Mouse (Mus musculus) fat pad, adult 2 months (tissue): ENCODE data around the gene Phlda1.

Experiments used
- DNase-seq: peaks from one replicate; pipeline ENCODE4 v3.0.0-alpha.2; 2011; ENCODE audit warnings: low read depth, low spot score; ENCODE audit errors: extremely low read depth

Gene Phlda1

DNA sequence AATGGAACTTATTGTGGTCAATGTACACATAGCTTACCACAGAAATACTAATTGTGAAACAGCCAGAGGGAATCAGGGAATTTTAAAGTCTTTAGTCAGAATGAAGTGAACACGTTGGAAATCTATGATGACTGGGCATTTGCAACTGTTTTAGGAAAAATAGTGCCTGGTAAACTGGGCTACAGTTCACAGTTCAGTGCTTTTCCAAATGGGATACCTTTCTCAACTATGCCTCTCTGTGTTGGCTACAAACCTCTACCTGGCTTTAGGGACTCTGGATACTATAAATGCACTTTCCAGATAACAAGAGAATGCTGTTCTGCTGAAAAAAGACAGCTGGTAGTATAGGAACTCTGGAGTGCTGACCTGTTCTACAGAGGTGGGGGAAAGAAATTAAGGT is 1.5 kb upstream of the Phlda1 start:
- no peak for DNase-seq

- no peak for DNase-seq
These were observed 680 bp upstream of the Phlda1 start for GRCm38 (mm10) chr10:111505406-111505805.

- no peak for DNase-seq
These were observed 907 bp downstream of the Phlda1 start for GRCm38 (mm10) chr10:111506926-111507459.

GRCm38 (mm10) chr10:111507460-111508211 is 1.6 kb downstream of the Phlda1 start:
- DNase-seq = no peak

DNA sequence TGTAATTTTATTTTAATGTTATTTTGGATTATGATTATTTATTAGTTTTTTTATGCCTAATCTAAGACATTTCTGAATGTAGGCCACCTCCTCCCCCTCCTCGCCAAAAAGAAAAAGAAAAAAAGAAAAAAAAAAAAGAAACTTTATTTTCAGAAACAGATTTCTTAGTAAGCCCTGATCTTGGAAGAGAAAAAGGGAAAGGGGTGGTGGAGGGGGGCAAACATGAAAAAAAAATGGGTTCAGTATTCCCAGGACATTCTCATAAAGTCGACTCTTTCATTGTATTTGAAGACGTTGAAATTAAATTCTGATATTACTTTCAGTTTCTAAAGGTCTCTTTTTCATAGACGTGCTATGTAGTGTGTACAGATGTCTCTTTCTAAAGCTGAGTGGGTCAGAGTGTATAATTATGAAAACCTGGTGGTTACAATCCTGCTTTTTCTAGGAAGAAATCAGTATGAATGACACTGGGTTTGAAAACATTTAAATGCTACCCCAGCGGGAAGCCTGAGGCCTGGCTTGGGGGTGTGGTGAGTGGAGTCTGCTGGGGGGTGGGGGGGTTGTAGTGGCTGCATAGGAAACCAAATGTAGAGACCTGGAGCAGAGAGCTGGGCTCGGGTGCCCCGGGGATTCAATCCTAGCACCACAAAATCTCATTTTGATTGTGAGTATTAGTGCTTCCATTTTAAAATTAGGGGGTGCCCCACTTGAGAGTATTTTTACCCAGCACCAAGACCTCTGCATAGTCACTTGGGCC is 2.4 kb downstream of the Phlda1 start:
- no peak for DNase-seq

DNA sequence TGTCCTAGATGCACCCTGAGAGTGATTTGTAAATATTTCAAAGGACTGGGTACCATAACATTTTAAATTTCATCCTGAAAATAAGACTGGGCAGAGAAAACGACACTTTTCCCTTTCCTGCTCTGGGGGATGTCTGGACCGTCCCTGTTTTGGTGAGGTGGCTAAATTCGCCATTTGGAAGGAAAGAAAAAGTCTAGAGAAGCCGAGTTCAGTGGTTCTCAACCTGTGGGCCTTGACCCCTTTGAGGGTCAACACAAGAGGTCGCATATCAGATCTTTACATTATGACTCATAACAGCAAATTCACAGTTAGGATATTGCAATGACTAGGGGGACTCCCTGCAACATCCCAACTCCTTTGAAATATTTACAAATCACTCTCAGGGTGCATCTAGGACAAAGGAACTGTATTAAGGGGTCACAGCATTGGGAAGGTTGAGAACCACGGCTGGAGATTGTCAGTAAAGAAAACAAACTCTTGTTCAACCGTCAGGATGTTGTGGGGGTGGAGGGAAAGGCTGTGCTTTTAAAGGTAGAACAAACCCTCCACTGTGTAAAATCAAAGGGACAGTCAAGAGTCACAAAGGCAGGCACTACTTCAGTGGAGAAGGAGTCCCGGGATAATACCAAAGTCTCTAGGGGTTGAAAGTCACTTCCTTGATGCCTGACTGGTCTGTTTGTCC is 3.2 kb downstream of the Phlda1 start:
- DNase-seq = no peak

DNA sequence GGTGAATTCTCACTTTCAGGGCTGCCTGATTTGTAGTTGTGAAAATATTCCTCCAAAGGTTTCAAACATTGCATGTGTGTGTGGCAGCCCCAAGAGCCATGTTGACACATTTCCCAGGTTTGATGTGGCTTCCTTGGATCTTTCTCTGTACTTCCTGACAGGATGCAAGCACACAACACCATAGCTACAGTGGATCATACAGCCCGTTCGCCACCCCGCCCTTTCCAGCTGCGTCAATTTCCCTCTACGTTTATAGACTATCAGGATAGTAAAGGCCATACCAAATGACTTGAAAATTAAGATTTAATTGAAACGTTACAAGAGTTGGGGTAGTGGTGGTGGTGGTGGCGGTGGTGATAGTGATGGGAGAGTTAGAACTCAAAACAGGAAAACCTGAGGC is 3.9 kb downstream of the Phlda1 start:
- DNase-seq = no peak

DNA sequence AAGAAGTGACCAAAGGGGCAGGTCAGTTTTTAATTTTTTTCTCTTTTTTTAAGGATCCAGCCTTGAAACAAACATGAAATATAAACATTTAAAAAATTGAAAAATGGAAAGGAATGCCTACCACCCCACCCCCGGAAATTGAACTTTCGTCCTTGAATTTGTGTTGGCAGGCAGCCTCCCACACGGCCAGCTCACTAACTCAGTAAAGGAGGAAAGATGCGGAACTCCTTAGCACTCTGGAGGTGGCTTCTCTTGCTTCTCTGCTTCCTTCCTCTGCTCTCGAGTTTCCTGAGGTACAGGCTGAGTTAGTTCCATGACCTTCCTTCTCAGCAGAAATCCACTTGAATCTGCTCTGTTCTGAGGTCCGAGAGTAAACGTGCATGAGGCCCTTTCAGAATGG is 4.7 kb downstream of the Phlda1 start:
- DNase-seq = no peak

DNA sequence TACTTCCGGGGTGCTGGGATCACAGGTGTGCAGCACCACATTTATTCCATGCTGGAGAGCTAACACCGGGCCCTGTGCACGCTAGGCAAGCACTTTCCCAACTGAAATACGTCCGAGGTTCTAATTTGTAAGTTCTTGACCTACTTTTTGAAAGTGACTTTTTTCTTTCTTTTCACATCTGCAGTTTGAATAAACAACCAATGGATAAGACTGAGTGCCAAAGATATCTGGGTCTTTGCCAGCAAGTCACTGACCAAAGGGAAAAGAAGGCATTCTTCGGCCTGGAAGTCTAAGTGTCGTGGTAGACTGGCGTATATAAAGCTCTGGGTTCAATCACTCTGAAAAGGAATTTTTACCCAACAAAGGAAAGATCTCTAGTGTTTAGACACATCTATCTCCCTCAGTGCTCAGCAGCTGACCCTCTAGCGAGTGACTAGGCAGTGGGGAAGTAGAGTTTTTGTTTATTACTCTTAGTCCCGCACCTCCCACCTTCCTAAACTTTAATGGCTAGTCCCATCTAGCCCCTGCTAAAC is 6.0 kb downstream of the Phlda1 start:
- DNase-seq = no peak

GRCm38 (mm10) chr10:111514282-111514885 is 8.3 kb downstream of the Phlda1 start:
- DNase-seq = no peak

GRCm38 (mm10) chr10:111515071-111516010 is 9.3 kb downstream of the Phlda1 start:
- DNase-seq = no peak

DNA sequence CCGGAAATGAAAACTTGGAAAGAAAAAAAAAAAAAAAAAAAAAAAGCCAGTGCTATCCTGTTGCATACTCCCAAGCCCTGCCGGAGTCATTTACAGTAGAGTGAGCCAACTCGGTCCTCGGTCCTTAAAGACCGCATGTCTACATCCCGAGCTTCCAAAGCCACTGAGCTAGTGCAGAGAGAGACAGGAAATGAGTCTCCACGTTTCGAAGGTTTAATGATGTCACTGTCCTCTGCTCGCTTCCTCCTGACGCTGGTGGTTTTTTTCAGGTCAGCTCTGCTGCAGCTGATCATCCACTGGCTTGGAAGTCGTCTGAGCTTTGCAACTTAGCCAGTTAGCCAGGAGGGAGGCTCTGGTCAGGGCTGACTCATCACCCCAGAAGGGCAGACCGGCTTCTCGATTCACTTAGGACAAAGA is 10.1 kb downstream of the Phlda1 start:
- DNase-seq = no peak

DNA sequence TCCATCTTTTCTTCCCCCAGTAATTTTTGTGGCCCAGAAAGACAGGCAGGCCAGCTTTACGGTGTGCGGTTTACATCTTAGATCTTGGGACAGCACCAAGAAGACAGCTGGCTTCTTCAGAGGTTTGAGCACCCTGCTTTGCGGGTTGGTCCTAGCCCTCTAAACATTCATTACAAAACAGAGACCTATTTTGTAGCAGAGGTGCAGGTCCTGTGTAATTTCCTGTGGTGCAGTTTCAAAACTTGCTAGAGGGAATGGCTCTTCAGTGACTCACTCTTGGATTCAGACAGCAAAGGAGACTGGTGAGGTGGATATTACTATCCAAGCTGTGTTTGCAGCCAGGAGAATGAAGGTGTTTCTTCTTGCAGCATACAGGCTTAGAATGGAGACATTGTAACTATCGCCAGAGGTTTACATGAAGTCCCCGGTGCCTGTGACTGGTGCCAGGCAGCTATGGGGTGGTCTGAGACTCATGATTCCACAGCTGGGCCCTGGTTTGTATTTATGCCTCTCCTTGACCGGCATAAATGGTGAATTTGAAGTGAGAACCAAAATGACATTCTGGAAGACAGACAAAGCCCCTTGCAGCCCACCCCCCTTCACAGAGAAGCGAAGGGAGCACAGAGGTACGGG is 10.8 kb downstream of the Phlda1 start:
- DNase-seq = no peak

GRCm38 (mm10) chr10:111518350-111518749 is 12.3 kb downstream of the Phlda1 start:
- no peak for DNase-seq

DNA sequence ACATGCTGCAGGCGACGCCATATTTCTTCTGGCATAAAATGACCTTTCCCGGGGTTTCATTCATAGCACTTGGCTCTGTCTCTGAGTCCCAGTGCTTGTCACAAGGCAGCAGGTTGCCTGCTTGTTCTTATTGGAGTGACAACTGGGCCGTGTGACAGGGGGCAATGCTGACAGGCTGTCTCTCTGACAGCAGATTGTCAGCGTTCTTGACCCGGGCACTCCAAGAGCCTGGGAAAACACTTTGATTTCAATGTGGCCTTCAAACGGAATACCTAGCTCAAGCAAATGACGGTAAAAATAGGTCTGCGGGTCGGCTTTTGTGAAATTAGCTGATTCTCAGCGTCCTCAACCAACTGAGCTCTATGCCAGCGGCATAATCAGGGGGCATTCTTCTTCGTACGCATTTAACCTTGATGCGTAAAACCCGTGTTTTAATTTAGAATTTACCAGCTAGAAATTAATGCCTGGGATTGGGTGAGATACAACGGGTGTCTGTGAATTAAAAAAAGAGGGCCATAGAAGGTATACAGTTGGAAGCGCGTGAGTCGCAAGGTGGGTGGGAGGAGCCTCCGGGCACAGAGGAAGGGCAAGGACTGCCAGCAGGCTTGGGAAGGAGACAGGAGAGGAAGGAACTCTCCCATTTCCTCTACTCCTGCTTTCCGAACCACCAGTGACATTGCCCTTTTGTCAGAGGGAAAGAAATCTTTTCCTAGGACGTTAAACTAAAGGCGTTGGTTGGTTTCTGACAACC is 13.7 kb downstream of the Phlda1 start:
- DNase-seq = no peak

DNA sequence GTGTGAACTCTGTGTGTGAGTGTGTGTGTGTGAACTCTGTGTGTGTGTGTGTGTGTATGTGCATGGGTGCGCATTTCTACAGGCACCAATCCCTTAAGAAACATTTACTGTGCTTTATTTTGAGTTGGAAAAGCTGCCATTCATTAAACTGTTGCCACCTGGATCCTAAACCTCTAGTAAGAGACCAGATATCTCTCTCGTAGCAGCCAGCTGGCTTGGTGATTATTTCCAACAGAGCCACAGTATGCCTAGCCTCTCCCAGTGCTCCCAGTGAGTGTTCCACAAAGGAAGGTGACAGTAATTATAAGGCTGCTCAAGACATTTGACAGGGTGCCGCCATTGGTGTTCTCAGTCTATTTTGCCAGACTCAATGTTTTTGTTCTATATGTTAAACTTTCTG is 14.5 kb downstream of the Phlda1 start:
- DNase-seq = no peak

DNA sequence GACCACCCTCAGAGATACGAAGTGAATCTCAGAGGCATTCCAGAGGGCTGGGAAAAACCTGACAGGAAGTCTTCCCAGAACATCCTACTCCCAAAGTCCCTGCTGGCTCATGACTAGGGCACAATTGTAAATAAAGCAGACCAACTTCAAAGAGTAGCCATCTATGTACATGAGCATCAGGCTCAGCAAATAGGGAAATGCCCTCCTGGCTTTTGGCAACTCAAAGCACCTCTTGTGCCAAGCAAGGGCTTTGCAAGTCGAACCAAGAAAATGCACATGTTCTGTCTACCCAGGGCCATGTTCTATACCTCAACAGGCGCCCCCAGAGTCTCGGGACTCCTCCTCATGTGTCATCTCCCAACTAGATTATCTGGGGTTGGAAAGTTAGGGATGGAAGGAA is 15.6 kb downstream of the Phlda1 start:
- no peak for DNase-seq

- DNase-seq = no peak
These were observed 16.1 kb downstream of the Phlda1 start for GRCm38 (mm10) chr10:111522230-111522629.

GRCm38 (mm10) chr10:111523894-111524293 is 17.8 kb downstream of the Phlda1 start:
- DNase-seq = no peak
